Mouse (Mus musculus) kidney, postnatal 10 days (tissue): Measurements from ENCODE around the gene Polk.

Source experiments
- DNase-seq: peaks from one replicate; pipeline ENCODE4 v3.0.0; 2021; ENCODE audit warnings: mixed read lengths

Gene Polk

DNA sequence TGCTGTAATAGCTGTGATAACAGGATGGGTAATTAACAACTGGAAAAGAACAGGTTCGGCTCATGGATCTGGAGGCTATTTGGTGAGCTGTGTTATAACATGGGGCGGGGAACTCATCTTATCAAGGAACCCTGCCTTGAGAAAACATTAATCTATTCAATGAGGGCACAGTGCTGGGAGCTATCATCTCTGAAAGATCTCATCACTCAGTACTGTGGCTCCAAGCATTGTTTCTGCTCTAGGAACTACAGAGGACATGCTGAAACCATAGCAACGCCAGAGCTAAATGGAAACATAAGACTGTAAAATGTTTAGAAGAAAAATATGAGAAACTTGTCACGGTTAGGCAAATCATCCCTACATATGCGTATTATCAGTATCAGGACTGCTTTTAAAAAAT, 84.4 kb downstream of the Polk start:
- DNase-seq, result no peak

DNA sequence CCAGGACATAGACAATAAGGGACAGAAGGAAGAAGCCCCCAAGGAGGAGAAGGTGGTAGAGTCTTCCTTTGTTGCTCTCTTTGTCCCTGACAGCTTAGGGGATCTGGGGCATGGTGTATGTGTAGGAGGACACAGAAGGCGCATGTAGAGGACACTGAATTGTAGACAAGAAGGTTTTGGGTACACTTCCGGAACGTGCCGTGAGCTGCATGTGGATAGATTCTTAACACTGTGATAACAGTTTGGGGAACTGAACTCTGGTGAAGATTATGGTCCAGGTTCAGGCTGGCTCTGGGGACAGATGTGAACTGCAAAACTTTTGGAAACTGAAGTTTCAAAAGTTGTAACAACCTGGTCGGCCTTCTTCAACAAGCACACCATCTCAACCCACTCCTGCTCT, 84.8 kb downstream of the Polk start:
- no peak for DNase-seq

DNA sequence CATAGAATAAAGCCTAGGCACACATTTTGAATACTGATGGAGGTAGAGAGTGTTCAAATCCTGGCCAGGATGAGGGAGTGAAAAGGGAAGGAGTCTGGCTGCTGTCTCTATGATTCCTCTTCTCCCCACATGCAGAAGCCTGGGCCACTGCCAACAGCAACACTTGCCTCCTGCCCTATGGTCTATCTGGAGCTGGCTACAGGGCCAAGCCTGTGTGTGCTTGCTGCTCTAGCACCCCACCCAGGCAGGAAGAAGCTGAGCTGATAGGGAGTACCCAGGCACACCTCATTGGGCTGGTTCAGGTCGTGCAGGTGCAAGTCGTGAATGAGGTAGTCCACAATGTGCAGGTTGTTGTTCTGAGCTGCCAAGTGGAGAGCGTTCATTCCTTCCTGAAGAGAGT, 88.1 kb downstream of the Polk start:
- peak; percentile 62 for DNase-seq

DNA sequence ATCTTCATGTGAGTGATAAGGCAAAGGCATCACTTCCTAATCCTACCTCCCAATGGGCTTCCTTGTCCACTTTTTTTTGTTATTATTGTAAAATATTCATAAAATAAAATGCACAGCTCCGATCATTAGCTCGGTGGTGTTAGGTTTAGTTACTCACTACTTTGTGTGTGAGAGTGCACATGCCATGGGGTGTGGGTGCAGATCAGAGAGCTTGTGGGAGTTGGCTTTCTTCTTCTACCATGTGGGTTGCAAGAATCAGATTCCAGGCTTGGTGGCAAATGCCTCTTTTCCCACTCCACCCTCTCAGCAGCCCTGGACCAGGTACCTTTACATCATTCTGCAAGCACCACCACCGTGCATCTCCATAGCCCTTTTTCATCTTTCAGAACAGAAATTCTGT, 89.8 kb downstream of the Polk start:
- DNase-seq, result no peak

DNA sequence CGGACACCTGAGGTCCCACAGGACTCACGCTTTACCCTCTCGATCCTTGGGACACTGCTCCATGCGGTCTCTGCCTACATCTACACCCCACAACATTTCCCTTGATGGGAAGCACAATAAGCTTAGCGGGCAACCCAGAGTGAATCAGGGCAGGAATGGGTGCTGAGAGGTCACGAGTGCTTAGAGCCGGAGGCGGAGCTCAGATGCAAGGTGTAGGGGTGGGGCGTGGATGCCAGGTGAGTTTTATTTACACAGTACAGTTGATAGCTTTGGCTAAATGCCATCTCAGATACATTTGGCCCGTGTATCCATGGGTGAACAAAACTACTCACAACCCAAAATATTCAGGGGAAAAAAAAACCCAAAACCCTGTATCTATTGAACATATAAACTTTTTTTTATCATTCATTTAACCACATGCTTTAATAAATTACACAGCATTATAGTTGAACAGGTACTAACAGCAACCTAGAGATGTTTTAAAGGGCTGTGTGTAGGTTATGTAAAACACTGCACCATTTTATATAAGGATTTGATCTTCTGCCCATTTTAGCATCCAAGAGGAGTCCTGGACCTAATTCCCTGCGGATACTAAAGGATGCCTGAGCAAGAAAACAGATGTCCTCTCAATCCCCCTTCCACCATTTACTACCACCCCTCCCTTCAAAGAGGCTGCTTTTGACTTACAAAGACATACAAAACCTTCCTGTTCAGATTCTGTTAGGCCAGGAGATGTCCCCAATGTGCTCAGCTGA, 90.8 kb downstream of the Polk start:
- DNase-seq, result no peak

DNA sequence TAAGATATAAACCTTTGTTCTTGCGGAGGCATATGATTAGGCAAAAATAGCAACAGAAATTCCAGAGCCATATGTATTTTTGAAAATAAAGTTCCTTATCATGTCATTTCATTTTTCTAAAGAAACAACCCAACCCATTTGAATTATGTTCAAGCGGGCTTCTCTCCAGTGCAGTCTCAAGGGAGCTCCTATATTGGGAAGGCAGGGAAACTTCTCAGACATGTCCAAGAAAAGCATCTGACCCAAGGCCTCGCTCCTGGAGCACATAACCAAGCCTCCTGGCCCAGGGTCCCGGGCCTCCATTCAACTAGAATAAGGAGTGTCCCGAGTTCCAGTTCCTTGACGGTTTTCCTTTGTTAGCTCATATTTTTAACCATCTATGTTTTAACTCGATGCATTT, 91.5 kb downstream of the Polk start:
- DNase-seq, result peak; percentile 47

DNA sequence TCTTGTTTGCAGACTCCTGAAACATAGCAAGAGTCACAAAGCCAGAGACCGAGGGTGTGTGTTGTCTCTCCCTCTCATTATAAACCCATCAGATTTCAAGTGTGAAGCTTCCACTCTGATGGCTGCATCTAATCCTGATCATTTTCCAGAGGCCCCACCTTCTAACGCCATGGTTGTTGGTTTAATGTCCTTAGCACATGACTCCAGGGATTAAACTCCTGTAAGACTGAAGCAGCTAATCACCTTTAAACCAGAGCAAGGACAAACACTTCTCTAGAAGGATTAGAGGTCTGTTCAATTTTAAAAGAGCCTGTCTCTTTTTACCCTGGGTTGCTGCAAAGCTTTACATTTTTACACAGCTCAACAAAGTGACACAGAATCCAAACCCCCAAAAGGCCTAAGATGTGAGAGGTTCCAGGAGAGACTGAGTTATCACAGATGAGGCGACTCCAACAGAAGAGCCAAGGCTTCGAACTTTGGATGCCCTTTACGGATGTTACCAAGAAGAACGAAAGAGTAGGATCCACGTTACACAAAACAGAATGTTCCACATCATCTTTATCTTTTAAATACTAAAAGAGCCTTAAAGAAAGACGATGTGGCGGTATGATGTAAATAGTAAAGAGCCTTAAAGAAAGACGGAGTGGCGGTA, 92.0 kb downstream of the Polk start:
- DNase-seq, result no peak

DNA sequence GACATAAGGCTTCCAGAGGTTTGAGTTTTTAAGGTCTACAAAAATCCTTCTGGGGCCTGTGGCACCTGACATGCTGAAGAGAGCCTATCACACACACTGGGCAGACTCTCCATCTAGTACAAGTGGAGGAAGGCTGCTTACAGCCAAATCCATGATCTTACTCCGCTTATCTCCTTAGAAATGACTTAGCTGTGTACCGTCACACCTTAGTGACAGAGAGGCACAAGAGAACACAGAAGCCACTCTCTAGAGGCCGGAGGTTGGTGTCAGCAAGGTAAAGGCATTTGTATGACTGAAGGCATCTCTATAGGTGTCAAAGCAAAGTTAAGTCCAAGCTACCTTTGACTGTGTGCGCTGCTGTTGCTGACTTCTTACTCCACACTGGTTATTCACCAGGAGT, 101.9 kb downstream of the Polk start:
- DNase-seq, result no peak

DNA sequence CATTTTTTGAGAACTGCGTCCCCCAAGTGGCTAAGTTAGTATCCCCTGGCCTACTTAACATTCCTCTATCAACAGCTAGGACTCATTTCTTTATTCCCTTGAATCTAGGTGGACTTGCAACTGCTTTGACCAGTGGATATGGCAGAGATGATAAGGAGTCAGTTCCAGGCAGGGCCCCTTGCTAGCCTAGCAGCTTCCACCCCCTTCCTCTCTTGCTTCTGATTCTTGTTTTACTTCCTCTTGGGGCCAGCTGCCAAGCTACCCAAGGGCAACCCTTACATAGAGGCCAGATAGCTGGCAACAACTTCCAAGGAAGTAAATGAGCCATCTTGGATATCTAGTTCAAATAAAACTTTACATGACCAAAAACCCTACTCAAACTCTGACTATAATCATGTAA, 105.5 kb downstream of the Polk start:
- no peak for DNase-seq

DNA sequence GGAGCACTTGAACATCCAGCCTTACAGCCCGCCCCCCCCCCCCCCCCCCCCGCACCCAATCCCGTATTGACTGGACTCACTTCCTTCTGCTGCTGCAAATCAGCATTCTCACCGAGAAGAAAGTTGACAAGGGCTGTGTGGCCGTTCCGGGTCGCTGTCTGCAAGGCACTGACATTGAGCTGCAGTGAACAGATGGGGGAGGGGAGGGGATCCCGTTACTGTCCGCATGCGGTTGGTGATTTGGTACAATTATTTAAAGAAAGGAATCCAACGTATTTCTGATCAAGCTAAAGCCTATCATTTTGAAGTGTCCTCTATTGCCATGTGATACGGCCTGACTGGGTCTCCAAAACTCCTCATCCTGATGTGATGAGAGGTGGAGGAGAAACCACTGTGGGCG, 106.6 kb downstream of the Polk start:
- DNase-seq, result peak; percentile 69

DNA sequence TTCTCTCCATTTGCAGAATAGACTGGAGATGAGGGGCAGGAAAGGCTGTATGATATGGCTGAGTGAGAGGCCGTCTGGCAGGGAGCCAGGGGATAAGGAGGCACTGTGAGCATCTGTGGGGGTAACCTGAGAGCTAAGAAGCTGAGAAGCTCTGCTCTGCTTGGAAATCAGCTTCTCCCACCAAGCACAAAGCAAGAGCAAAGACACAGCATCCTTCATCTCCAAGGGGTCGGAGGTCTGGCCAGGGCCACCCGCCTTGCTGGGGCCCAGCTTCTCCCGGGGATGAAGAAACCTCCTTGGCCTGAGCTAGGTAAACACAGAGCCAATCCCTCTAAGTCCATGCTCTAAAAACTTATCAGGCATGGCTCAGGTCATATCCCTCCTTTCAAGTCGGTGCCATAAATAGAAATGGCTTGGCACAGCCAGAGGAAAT, 107.5 kb downstream of the Polk start:
- peak; percentile 57 for DNase-seq

DNA sequence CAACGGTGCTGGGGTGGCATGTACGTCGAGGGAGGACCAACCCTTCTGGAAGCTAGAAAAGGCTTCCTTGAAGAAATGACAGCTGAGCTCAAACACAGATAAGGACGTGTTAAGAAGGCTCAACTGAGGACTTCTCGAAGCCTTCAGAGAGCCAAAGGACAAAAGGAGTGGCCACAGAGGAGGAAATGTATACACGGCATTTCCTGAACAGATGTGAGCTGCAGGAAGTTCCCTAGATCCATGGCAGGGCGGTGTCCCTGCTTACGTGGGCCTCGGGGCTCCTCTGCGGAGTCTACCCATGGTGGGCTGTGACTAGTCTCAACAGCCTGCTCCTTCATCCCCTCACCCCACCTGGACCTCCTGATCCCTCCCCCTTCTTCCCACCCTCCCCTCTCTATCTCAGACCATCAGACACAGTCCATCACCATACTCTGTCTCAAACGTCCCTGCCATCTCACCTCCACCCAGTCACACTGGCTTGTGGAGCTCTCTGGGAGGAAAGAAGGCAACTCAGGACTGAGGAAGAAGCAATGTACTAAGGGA, 108.7 kb downstream of the Polk start:
- peak; percentile 30 for DNase-seq

DNA sequence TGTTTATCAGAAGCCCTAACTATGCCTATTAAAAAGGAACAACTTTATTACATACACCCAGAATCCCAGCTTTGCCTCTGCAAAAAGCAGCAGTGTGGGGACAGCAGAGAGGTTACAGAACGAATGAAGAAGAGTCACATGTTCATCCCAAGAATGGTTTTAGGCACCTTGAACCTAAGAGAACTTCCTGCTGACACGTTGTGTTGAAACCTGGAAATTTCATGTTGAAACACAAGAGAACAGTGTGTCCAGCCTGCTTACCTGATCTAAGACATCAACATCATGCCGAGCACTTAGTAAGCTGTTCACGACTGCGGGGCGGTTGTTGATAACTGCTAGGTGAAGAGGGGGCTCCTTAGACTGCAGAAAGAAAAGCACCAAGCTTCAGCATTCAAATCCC, 109.3 kb downstream of the Polk start:
- DNase-seq, result no peak

DNA sequence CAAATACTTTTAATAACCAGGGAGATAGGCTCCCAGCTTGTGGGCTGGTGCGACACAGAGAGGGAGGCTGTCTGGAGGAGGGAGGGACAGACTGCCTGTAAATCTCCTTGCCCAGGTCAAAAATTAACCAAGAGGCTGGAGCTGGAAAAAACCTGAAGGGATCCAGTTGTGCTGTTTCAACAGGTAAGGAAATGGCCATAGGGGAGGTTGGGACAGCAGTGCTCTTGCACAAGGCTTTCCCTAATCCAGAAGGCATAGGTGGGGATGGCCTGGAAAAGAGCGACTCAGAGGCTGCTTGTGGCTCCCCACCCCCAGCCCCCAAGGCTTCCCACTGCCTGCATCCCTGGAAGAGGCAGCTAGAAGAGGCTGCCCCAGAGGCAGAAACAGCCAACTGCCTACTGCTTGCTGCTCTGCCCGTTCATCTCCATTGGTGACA, 110.0 kb downstream of the Polk start:
- DNase-seq, result peak; percentile 59

DNA sequence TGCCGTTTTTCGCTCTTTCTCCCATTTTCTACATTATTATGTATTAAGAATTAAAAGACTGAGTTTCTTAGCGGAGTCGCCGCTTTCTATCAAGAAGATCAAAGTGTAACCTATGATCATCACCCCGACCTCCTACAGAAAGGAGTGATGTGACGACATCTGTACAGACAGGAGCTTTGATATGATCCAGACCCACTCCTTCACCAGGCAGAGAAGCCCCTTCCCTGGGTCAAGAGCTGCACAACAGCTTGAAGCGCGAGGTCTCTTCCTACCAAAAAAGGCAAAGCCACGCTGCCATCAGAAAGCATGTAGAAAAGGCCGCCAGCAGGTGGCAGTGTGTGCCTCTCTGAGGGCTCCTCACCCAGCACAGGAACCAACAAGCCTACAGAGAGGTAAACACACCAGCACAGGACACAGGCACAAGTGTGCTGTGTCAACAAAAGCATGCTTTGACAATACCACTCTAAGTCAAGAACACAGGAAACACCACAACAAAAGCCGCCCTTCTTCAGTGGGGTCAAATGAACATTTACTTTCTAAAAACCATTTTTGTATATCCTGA, 110.7 kb downstream of the Polk start:
- DNase-seq, result peak; percentile 96
